Mouse (Mus musculus) heart, embryonic 10.5 days (tissue): ENCODE data around the gene Gpx3. TPM values are rescaled to one million over a fixed set of nuclear protein-coding genes. Genes with fewer than 3 reads are reported as not detected.

Experiments used
- polyA plus RNA-seq: library from polyadenylated mRNA; unstranded; fragments of >200 nt; fragmentation: Nextera tagmentation; extraction: Ambion mirVana; gene quantifications from 2 replicates; pipeline ENCODE4 v1.2.1, GENCODE M21; 2016

The Gpx3 gene
- polyA plus RNA-seq, 1 experiment from 2014 or later: 1,153 TPM

Other genes starting within 250 kb of the Gpx3 start
- gene Cdc42se2, start 114.8 kb upstream of the Gpx3 start, polyA plus RNA-seq: 77.6 and 84.8 TPM in 2 replicates
- 11.8 and 17.9 TPM in 2 replicates for gene Lyrm7, start 41.5 kb upstream of the Gpx3 start, polyA plus RNA-seq
- gene Hint1, start 36.1 kb upstream of the Gpx3 start, polyA plus RNA-seq: 602 and 622 TPM in 2 replicates
- 22.7 and 23.7 TPM in 2 replicates for gene Tnip1, start 60.5 kb downstream of the Gpx3 start, polyA plus RNA-seq
- 255 and 342 TPM in 2 replicates for gene Anxa6, start 131.0 kb downstream of the Gpx3 start, polyA plus RNA-seq
- 10.4 and 17.5 TPM in 2 replicates for gene Ccdc69, start 175.7 kb downstream of the Gpx3 start, polyA plus RNA-seq
- gene Gm2a, start 195.7 kb downstream of the Gpx3 start, polyA plus RNA-seq: 33.5 and 52.0 TPM in 2 replicates
- gene Slc36a3, start 249.3 kb downstream of the Gpx3 start, polyA plus RNA-seq: not detected in 2 replicates